Mouse (Mus musculus) E14TG2a.4 (cell line): ENCODE measurements around the gene Frem2.

Experiments used
- CTCF ChIP-seq: conservative IDR thresholded peaks from 2 replicates; pipeline ENCODE4 v1.5.1; 2014; ENCODE audit warnings: low read length
- POU5F1 ChIP-seq: IDR thresholded peaks from 2 replicates; pipeline ENCODE4 v1.6.1; 2014; ENCODE audit warnings: low read length, borderline replicate concordance

GRCm38 (mm10) chr3:53635948-53636347 is 21.2 kb downstream of the Frem2 start:
- no peak for TF ChIP-seq CTCF
- TF ChIP-seq POU5F1: no peak
